Mouse (Mus musculus) urinary bladder, postnatal 10 days (tissue): ENCODE results near the gene Gm17455.

Experiments
- DNase-seq: peaks from one replicate; pipeline ENCODE4 v3.0.0; 2022; ENCODE audit warnings: low spot score

Gene Gm17455

GRCm38 (mm10) chr10:60419624-60420023 is 20.1 kb downstream of the Gm17455 start:
- DNase-seq: no peak

GRCm38 (mm10) chr10:60422756-60423155 is 23.2 kb downstream of the Gm17455 start:
- DNase-seq: no peak

- no peak for DNase-seq
Measured at GRCm38 (mm10) chr10:60430001-60430400, 30.5 kb downstream of the Gm17455 start.

GRCm38 (mm10) chr10:60430591-60430990 is 31.1 kb downstream of the Gm17455 start:
- DNase-seq: no peak

GRCm38 (mm10) chr10:60432679-60433078 is 33.2 kb downstream of the Gm17455 start:
- no peak for DNase-seq

GRCm38 (mm10) chr10:60442321-60442720 is 42.8 kb downstream of the Gm17455 start:
- no peak for DNase-seq

GRCm38 (mm10) chr10:60443078-60443477 is 43.6 kb downstream of the Gm17455 start:
- DNase-seq: no peak

GRCm38 (mm10) chr10:60445031-60445593 is 45.6 kb downstream of the Gm17455 start:
- DNase-seq: no peak

- DNase-seq: no peak
Measured at GRCm38 (mm10) chr10:60447186-60447585, 47.7 kb downstream of the Gm17455 start.
